ENCODE assay signal across 8 mouse cellular contexts in the genomic region with DNA sequence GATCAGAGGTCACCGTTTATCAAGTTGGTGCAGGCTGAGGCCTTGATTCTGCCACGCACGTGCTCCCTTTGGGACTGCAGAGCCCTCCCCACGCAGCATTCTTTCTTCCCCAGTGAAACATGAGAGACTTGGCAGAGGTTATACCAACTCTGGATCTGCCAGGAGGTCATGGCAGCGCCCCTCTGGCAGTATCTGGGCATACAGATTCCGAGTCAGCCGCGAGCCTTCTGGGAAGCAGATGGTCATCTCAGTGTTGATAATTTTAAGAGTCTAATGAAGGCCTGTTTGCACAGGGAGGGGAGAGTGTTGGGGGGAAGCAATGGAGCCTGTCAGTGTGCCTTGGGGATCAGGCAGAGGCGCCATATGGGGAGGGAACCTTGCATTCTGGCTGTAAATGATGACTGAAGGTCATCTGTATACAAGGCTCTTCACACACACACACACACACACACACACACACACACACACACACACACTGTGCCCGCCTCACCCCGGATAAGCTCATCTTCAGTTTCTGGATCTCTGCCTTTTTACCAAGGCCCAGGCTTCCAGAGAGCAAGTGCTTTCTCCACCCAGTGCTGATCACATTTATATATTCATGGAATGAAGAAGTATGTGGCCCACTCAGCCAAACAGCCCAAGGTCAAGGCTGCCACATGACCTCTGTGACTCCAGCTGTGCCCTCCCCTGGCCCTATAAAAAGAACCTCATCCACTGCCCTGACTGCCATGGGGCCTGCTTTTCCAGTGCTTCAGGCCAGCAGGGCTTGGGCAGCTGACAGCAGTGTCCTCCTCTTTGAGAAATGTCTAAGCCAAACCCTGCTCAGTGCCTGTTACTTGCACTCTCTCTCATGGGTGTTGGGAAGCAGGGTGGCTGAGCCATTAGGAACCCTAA. TPM values are rescaled to one million over a fixed set of nuclear protein-coding genes. Genes with fewer than 3 reads are reported as not detected.
DNase-seq lines count a peak whose midpoint lies in the region; ATAC-seq and TF ChIP-seq lines count a peak whose summit lies in the region.

No protein-coding gene starts in this region.

- no peaks in the 10 kb centered on the region for H3K9me3 ChIP-seq in hindbrain, embryonic 11.5 days (ENCODE audit: control insufficient read depth, low read length)
- H3K9me3 ChIP-seq in liver, postnatal 0 days (ENCODE audit: low read length): no peaks in the 10 kb centered on the region

- no peak overlapping the region for H3K4me2 ChIP-seq in hindbrain, embryonic 11.5 days (replicated peaks; ENCODE audit: low read depth, low read length)
- H3K4me2 ChIP-seq in liver, postnatal 0 days (ENCODE audit: low read depth, low read length): no peak overlapping the region

- no peaks in the 10 kb centered on the region for H3K27me3 ChIP-seq in hindbrain, embryonic 11.5 days (ENCODE audit: control insufficient read depth, insufficient read depth, low read length)
- no peaks in the 10 kb centered on the region for H3K27me3 ChIP-seq in liver, postnatal 0 days (ENCODE audit: insufficient read depth, low read length)

- TF ChIP-seq CTCF in liver, postnatal 0 days (IDR thresholded peaks at IDR 0.05; ENCODE audit: low read depth): no peak

- peak; percentile 63 for ATAC-seq in hindbrain, embryonic 11.5 days (ENCODE audit: low FRiP score)
- ATAC-seq in monocyte, adult 5-6 weeks (replicated peaks; ENCODE audit: insufficient number of reproducible peaks, low FRiP score, low TSS enrichment, poor library complexity, severe bottlenecking): no peak
- ATAC-seq in CD4-positive, CD25-positive, alpha-beta regulatory T cell, adult 4 months: no peak
- no peak for ATAC-seq in liver, postnatal 0 days

- peak overlapping the region; percentile 9; the same call in 1 of the 2 replicates for H3K27ac ChIP-seq in hindbrain, embryonic 11.5 days (ENCODE audit: low read depth, low read length)
- H3K27ac ChIP-seq in liver, postnatal 0 days (ENCODE audit: low read depth): no peak overlapping the region

- no peak for TF ChIP-seq EP300 in liver, postnatal 0 days (IDR thresholded peaks at IDR 0.05; ENCODE audit: low read depth)

- H3K4me3 ChIP-seq in hindbrain, embryonic 11.5 days (ENCODE audit: low read depth, low read length): no peak overlapping the region
- no peak overlapping the region for H3K4me3 ChIP-seq in liver, postnatal 0 days (ENCODE audit: low read depth, low read length)

- H3K9ac ChIP-seq in hindbrain, embryonic 11.5 days (ENCODE audit: low read depth, low read length): no peak overlapping the region
- no peak overlapping the region for H3K9ac ChIP-seq in liver, postnatal 0 days (replicated peaks)

- DNase-seq in ovary, adult 18-20 months (ENCODE audit: low spot score): peak; percentile 80
- DNase-seq in ovary, postnatal 14 days (ENCODE audit: low spot score): no peak
- DNase-seq in cerebellum, adult 11-12 months: peak; percentile 69
- peak; percentile 20 for DNase-seq in hindbrain, embryonic 11.5 days (ENCODE audit: low spot score)
- peak; percentile 46 for DNase-seq in retina, embryonic 14.5 days (ENCODE audit: low spot score)
- no peak for DNase-seq in liver, postnatal 0 days

- 60% methylated on average over 11 of the region's 11 CpGs for WGBS in hindbrain, embryonic 11.5 days
- WGBS in liver, postnatal 0 days (ENCODE audit: insufficient replicate concordance): 72% methylated on average over 10 of the region's 11 CpGs

- H3K4me1 ChIP-seq in hindbrain, embryonic 11.5 days (replicated peaks; ENCODE audit: control insufficient read depth, insufficient read depth, low read length): 0 out of 2 replicates have a peak, but pooled peaks cover 3% of the 10 kb centered on the region
- no peaks in the 10 kb centered on the region for H3K4me1 ChIP-seq in liver, postnatal 0 days (ENCODE audit: insufficient read depth)

- H3K36me3 ChIP-seq in hindbrain, embryonic 11.5 days (ENCODE audit: control insufficient read depth, insufficient read depth, low read length): no peaks in the 10 kb centered on the region
- no peaks in the 10 kb centered on the region for H3K36me3 ChIP-seq in liver, postnatal 0 days (replicated peaks; ENCODE audit: insufficient read depth, low read length)

RNA-seq across cellular contexts. Expression of a gene that starts 18.5 kb away (rescaled TPM):
- 15.8 and 17.5 TPM in 2 replicates for polyA plus RNA-seq in hindbrain, embryonic 11.5 days (2014; fragmentation: Nextera tagmentation; extraction: Ambion mirVana)
- 18.6 to 30.8 TPM (median 22.1 TPM) in 3 replicates for total RNA-seq in monocyte, adult 5-6 weeks (2017)
- 1 to 10 TPM; 4.2 to 7.2 TPM for polyA plus RNA-seq in CD4-positive, CD25-positive, alpha-beta regulatory T cell, adult 4 months (2017; shearing (Covaris generic))
- polyA plus RNA-seq in liver, postnatal 0 days (2015; fragmentation: Nextera tagmentation; extraction: Ambion mirVana): 3.5 and 3.9 TPM in 2 replicates

Comparison
In these comparisons a context has a peak if more than half of its experiments do, and no peak if none do; other contexts are left out.
1. DNase-seq: peak in ovary, adult 18-20 months (single experiment), cerebellum, adult 11-12 months (single experiment), hindbrain, embryonic 11.5 days (single experiment) and retina, embryonic 14.5 days (single experiment); none in ovary, postnatal 14 days (single experiment) and liver, postnatal 0 days (single experiment).